Mouse (Mus musculus): ENCODE measurements around the gene Cdc26.

Gene Cdc26

GRCm38 (mm10) chr4:62397616-62398365 lies 10.7 kb downstream of the Cdc26 start:
- DNase-seq = no peak

DNA sequence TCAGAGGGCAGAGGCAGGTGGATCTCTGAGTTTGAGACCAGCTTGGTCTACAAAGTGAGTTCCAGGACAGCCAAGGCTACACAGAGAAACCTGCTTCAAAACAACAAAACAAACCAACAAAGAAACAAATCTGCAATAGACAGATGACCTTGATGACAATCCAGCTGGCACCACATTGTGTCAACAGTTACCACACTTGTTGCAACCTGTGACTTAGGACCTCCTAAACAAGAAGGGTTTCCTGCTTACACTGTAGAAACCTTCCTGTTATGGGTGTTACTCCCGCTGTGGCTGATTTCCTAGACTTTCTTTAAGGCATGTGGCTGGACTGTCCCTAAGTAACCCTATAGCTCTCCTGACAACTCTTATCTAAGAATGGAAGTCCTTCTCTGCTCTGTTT lies 12.6 kb downstream of the Cdc26 start:
- DNase-seq = no peak

DNA sequence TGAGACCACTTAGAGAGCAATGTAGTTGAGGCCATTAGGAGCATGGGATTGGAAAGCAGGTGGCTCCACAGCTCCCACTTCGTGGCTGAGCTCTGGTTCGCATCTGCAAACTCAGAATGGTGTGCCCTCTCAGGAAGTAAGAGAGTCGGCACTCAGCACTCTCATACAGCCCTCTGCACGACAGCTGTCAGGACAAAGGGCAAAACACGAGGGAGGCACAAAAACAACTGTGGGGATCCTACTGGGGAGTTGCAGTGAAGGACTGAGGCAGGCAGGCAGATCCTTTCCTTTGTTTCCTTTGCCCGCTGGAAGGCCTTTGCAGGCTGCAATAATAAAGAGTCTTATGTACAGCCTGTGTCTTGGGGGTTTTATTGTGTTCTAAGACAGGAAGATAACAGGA lies 15.0 kb downstream of the Cdc26 start:
- no peak for DNase-seq

DNA sequence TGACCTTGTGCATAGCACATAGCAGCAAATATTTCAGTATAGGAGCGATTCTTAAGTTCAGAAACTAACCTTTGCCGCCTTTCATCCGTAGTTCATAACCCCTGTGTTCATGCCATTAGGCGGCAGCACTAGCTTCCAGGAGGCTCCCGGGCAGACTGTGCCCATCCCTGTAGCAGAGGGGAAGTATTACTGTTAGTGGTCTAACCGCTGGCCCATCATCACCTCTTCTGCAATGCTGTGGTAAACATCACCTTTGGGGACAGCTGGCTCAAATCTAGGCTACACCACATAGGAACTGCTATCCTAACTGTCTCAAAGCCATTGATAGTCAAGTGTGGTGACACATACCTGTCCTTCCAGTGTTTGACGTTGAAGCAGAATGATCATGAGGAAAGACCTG lies 16.6 kb downstream of the Cdc26 start:
- DNase-seq = no peak

- DNase-seq = no peak
These were observed 18.6 kb downstream of the Cdc26 start for GRCm38 (mm10) chr4:62389592-62390512.

GRCm38 (mm10) chr4:62385439-62385838 lies 23.0 kb downstream of the Cdc26 start:
- DNase-seq = no peak

DNA sequence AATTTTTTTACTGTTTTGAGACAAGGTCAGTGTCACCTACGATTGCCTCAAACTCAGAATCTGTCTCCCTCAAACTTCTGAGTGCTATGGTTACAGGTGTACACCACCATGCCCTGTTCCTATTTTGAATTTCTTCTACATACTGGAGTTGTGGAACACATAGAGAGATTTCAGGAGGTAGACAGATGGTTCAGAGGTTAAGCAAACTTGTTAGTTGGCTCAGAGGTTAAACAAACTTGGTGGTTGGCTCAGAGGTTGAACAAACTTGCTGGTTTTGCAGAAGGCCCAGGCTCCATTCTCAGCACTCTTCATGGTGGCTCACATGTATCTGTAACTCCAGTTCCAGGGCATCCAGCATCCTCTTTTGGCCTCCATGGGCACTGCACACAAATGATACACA lies 24.3 kb downstream of the Cdc26 start:
- DNase-seq = no peak

GRCm38 (mm10) chr4:62383752-62384151 lies 24.7 kb downstream of the Cdc26 start:
- DNase-seq = no peak

GRCm38 (mm10) chr4:62383207-62383606 lies 25.2 kb downstream of the Cdc26 start:
- DNase-seq = no peak

DNA sequence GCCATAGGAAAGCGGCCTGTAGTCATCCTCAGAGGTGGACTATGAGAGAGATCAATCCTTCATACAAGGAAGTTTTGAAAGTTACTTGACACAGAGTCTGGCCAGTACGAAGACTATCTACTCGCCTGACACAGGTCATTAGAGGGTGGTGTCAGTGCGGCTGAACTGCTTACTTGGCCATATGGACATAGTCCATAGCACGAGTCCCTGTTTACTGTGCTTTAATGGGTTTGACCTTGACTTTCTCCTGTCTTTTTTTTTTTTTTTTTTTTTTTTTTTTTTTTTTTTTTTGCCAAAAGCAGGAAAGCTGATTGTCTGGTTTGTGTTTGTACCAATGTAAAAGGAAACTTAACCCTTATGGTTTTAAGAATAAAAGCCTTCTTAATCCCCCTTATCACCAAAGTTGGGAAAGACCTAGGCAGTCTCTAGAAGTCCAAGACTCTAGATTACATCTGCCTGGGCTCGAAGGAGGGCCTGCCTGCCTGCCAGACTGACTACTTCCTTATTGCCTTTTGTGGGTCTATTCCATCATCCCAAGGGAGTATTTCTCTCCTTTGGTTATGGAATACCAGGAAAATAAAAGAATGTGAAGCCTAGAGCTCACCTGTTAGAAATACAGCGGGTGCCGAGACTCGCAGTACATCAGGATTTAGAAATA lies 28.6 kb downstream of the Cdc26 start:
- no peak for DNase-seq

DNA sequence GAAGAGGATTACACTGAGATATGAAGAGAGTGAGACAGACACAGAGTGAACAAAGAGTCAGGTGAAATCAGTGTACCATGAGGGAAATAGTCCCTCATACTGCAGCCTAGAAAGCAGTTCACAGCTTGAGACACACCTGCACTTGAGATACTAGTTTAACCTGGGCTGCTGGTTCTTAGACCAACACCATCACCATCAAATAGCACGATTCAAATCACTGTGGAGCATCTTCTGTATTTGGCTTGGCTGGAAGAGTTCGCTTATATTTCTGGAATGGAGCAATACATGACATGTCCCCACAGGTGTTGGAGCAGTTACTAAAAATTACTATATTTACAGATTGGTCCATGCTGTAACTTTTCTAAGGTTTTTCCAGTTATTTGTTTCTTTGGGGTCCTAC lies 32.3 kb downstream of the Cdc26 start:
- DNase-seq = no peak

DNA sequence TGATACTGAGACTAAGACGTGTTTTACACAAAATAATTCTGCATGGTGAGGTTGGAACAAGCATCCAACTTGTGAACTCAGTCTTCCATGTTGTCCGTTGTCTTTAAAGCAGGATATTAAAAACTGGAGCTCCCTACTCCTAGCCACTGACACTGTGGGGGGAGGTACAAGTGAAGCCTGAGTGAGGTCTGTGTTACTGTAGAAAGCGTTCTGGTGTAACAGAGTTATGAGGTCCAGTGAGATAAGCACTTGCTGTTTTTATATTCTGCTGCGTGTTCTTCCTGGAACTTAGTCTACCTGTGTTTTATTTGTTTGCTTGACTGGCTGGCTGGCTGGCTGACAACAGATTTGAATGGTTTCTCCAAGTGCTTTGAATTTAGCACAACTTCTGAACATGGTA lies 34.1 kb downstream of the Cdc26 start:
- DNase-seq = no peak

- no peak for DNase-seq
These were observed 34.8 kb downstream of the Cdc26 start for GRCm38 (mm10) chr4:62373668-62374067.

GRCm38 (mm10) chr4:62372818-62373520 lies 35.5 kb downstream of the Cdc26 start:
- no peak for DNase-seq

DNA sequence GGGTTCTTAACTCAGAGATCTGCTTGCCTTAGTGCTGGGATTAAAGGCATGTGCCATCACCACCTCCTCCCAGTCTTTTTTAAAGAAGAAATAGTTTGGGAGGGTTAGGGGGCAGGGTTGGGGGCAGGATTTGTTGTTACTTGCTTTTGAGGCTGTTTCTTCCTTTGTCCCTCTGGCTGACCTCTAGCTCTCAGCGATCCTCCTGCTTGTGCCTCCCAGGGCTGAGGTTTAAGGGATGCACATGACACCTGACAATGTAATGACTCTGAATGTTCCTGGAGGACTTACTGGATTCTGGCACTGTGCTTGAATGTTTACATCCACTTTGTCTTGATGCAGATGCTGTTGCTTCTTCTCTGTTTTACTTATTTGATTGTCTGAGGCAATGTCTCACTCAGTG lies 36.0 kb downstream of the Cdc26 start:
- DNase-seq = no peak

DNA sequence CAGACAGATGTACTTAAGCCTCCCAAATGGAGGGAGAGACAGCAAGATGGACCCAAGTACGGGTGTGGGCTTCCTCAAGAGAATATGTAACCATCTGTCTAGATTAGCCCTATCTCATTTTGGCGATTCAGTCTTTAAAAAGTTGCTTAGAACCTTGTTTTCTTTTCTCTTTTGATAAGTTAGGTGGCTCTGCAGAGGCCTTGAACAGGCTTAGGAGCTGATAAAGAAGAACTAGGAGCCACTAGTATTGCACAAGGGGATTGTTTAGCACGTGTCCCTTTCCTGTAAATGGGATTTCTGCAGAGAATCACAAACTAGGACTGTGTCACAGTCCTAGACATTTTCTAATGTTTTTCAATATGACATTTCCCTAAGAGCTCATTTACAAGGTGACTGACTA lies 39.4 kb downstream of the Cdc26 start:
- no peak for DNase-seq

GRCm38 (mm10) chr4:62367586-62367985 lies 40.9 kb downstream of the Cdc26 start:
- DNase-seq = no peak

DNA sequence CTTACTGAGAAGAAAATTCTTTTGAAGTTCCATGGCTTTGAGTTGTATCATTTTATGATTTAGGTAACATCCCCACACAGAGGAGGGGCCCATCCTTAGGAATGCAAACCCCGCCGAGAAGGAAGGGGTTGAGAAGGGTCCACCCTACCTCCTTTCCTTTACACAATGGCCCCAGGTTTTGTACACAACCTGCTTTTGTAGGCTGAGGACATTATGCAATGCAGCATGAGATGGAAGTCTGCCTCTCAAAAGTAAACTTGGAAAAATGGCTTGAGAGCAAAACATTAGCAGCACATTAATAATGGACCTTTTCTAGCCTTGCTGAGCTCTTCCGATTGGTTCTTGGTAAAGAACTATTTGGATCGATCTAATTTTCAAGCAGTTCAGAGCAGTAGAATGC lies 42.2 kb downstream of the Cdc26 start:
- DNase-seq = no peak

DNA sequence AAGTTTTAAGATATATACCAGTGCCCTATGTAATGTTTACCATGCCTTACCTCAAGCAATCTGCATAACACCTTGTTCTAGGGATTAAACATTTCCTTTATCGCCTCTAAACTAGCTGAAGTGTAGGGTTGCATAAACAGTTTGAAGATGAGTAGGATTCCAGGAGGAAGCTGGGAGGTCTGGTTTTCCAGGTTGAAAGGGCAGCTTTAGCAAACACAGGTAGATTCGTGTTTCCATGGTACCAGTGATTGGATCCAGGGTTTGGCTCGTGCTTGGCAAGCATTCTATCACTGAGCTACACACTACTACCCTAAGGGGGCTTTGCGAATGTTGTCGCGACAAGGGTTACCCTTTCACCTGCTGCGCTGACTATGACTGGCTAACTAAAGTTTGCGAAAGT lies 44.1 kb downstream of the Cdc26 start:
- no peak for DNase-seq

DNA sequence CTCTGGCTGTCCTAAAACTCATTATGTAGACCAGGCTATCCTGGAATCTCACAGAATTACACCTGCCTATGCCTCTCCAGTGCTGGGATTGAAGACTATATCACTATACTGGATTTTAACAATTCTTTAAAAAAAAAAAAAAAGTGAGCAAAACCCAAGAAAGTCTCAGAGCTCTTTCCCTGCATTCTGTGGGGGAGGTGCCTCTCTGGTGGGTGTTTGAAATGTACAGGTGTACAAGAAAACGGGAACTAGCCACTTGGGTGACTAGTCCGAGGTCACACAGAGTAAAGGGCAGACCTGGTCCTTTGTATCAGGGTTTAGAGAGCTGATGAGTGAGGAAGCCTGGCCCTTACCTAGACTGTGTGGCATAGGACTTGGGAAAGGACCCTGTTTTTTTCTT lies 46.0 kb downstream of the Cdc26 start:
- DNase-seq = no peak

DNA sequence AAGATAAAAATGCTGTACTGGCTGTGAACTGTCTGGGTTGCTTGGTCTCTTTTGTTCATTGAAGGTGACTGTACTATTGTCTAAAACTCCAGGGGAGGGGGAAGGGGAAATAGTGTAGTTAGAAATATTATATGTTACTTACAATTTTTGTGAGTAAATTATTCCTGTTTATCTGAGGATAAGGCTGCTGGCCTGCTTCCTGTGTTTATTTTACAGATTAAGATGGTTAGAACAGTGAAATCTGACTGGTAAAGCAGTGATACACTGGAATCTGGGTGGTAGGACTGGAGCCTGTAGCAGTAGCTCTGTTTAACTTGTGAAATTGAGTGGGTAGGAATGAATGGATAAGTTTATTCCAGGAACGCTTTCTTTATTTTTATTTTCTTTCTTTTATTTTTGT lies 46.4 kb downstream of the Cdc26 start:
- no peak for DNase-seq

- no peak for DNase-seq
These were observed 46.9 kb downstream of the Cdc26 start for GRCm38 (mm10) chr4:62361571-62361970.

DNA sequence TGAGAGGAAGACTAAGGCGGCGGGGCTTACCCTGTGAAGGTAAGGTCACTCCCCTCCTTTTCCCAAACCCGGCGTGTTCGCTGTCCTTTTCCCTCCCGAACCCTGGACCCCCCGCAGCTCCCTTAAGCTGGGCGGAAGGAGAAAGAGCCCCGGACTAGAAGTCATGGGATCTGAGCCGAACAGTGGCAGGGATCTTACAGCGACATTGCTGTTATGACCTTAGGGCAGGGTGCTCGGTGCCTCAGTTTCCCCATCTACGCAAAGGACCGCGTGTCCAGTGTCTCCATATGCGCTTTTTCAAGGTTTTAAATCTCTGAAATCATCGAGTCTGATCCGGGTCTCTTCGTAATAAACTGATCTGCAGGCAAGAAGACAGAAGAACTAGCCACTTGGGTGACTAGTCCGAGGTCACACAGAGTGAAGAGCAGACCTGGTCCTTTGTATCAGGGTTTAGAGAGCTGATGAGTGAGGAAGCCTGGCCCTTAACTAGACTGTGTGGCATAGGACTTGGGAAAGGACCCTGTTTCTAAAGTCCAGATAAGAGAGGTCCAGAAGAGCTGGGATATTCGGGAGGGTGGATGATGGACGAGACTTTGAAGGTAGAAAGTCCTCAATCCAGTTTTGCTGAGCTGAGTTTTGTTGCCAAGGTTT lies 47.5 kb downstream of the Cdc26 start:
- DNase-seq = no peak

All from cerebellum, adult 9-11 months (tissue).